Mouse (Mus musculus) heart, embryonic 10.5 days (tissue): ENCODE measurements at regions not wholly inside any gene's neighbourhood (a gene's known extent, or its start where the extent isn't known, plus 50 kb on each side); places are given as distances from the start of the nearest gene placed in this dataset.

Source experiments
- DNase-seq: peaks from one replicate; pipeline ENCODE4 v3.0.0-alpha.2; 2017; ENCODE audit warnings: low spot score
- H3K27ac ChIP-seq: fragments of 300-500 bp; sonication (generic); 2 replicates; pipeline ENCODE4 v1.5.1; 2016; ENCODE audit warnings: mild to moderate bottlenecking
- H3K27me3 ChIP-seq: fragments of 300-500 bp; sonication (generic); 2 replicates; pipeline ENCODE4 v1.6.1; 2016; ENCODE audit warnings: mild to moderate bottlenecking; ENCODE audit not compliant: poor library complexity, insufficient read depth, severe bottlenecking
- H3K36me3 ChIP-seq: fragments of 300-500 bp; sonication (generic); 2 replicates; pipeline ENCODE4 v1.6.1; 2016; ENCODE audit warnings: mild to moderate bottlenecking, moderate library complexity
- H3K4me1 ChIP-seq: fragments of 300-500 bp; sonication (generic); 2 replicates; pipeline ENCODE4 v1.6.1; 2016; ENCODE audit warnings: mild to moderate bottlenecking
- H3K4me3 ChIP-seq: fragments of 300-500 bp; sonication (generic); 2 replicates; pipeline ENCODE4 v1.5.1; 2016; ENCODE audit warnings: mild to moderate bottlenecking, moderate library complexity
- H3K9me3 ChIP-seq: fragments of 300-500 bp; sonication (generic); 2 replicates; pipeline ENCODE4 v1.6.1; 2016; ENCODE audit warnings: mild to moderate bottlenecking, moderate library complexity
- WGBS: fragments of 180-500 bp; shearing (Covaris S2); methylation state at CpG from one replicate; pipeline ENCODE4 v1.1.7; 2016; 5-methylcytosine and 5-hydroxymethylcytosine counted together

DNA sequence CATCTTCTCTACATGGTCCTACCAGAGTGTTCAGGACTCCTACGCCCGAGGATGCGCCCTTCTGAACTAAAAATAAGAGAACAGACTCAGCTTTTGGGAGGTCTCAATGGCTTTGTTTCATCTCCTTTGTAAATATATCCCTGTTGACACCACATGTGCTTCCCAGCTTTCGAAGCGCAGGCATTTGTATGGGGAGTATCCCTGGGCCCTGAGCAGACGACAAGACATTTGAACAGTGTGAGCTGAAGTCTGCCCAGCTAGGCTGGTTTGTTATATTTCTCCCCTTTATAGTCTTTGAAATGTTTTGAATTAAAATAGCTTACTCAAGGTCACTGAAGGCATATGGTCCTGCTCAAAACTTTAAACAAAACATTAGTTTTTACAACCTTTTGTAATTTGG lies 66.8 kb upstream of the Nr2f2 start:
- DNase-seq: no peak
- Histone ChIP-seq H3K9me3 (no peaks in the 10 kb centered on the region), H3K27ac (no peak overlapping the region), H3K27me3 (no peaks in the 10 kb centered on the region), H3K36me3 (no peaks in the 10 kb centered on the region), H3K4me1 (peaks cover 10% of the 10 kb centered on the region; the same call in 1 of the 2 replicates), H3K4me3 (no peak overlapping the region)
- 81% methylated on average over 6 of the region's 6 CpGs for WGBS

DNA sequence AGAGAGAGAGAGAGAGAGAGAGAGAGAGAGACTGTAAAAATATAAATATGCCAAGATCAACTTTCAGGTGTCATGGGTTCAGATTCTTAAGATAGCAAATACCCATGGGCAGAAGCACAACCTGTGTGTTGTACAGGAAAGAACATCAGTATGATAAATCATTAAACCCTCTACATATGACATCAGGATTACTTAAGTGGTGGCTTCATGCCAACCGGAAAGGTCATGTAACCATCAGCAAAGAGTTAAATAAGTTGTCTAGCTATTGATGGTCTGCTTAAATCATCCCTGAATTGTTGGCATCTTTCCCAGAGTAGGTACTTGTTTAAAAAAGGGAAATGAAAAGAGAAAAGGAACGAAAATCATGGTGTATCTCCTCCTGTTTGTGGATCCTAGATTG lies 65.2 kb upstream of the Nr2f2 start:
- DNase-seq: no peak
- no peak overlapping the region for H3K4me3 ChIP-seq
- no peaks in the 10 kb centered on the region for H3K36me3 ChIP-seq
- H3K9me3 ChIP-seq: no peaks in the 10 kb centered on the region
- WGBS: 78% methylated on average over 2 of the region's 2 CpGs
- peaks cover 10% of the 10 kb centered on the region; the same call in 1 of the 2 replicates for H3K4me1 ChIP-seq
- no peak overlapping the region for H3K27ac ChIP-seq
- H3K27me3 ChIP-seq: no peaks in the 10 kb centered on the region

DNA sequence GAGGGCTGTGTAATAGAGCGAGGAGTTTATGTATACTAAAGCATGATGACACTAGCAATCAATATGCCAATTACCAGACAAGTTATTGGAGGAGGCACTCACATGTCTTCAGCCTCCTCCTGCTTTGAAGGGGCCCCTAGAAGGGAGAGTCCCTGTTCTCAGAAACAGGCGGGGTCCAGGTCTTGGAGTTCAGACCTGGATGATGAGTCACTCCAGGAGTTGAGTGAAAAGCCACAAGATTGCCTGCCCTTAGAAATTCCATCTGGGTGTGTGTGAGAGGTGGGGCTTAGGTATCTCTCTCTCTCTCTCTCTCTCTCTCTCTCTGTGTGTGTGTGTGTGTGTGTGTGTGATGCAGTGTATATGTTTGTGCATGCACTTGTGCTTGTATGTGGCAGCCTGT lies 62.8 kb upstream of the Nr2f2 start:
- DNase-seq: no peak
- 27% methylated on average over 2 of the region's 2 CpGs for WGBS
- no peaks in the 10 kb centered on the region for H3K9me3 ChIP-seq
- peaks cover 10% of the 10 kb centered on the region; the same call in 1 of the 2 replicates for H3K4me1 ChIP-seq
- no peaks in the 10 kb centered on the region for H3K36me3 ChIP-seq
- no peak overlapping the region for H3K4me3 ChIP-seq
- no peak overlapping the region for H3K27ac ChIP-seq
- H3K27me3 ChIP-seq: no peaks in the 10 kb centered on the region

DNA sequence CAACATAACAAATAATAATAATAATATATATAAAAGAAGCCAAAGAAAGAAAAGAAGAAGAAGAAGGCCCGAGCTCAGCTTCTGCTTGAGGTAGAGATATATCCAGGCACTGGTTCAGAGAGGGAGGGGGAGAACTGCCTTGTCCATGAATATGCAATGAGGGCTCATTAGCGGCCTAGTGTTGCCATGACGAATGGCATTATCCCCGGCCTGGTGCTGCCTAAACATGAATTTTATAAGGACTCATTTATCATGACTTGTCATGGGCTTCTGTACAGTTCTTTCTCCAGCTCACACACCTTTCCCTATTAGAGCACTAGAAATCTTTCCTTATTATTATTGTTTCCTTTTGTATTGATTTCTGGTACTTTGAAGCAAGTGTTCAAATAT lies 57.7 kb upstream of the Nr2f2 start:
- H3K27ac ChIP-seq: no peak overlapping the region
- H3K9me3 ChIP-seq: no peaks in the 10 kb centered on the region
- no peaks in the 10 kb centered on the region for H3K27me3 ChIP-seq
- H3K4me3 ChIP-seq: no peak overlapping the region
- peaks cover 4% of the 10 kb centered on the region; the same call in 1 of the 2 replicates for H3K4me1 ChIP-seq
- H3K36me3 ChIP-seq: no peaks in the 10 kb centered on the region
- no peak for DNase-seq
- WGBS: 73% methylated on average over 4 of the region's 4 CpGs

DNA sequence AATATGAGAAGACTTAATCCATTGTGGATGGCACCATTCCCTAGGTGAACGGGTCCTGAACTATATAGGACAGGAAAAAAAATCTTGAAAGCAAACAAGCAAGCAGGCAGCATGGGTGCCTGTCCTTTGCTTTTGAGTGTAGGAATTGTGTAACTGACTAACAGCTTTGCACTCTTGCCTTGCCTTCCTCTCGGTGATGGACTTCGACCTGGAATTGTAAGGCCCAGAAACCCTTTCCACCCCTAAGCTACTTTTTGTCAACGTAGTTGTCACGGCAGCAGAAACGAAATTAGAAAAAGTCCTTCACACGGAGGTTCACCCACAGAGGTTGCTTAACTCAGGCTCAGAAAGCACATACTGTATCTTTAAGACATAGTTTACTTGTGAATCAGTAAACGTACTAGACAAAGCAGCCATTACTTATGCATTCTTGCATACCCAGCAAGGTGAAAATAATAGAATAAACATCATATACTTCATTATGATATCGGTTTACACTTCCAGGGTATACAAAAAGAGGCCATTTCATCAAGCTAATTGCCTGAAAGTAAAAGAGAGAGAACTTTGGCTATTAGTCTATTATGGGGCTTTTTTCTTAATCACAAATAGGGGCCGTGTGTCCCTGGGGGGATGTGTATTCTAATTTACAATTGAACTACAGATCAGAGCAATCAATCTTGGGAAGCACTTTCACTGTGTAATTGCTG lies 57.1 kb upstream of the Nr2f2 start:
- Histone ChIP-seq H3K36me3 (no peaks in the 10 kb centered on the region), H3K9me3 (no peaks in the 10 kb centered on the region), H3K4me3 (no peak overlapping the region), H3K4me1 (no peaks in the 10 kb centered on the region), H3K27me3 (no peaks in the 10 kb centered on the region), H3K27ac (no peak overlapping the region)
- DNase-seq: no peak
- 74% methylated on average over 10 of the region's 10 CpGs for WGBS

DNA sequence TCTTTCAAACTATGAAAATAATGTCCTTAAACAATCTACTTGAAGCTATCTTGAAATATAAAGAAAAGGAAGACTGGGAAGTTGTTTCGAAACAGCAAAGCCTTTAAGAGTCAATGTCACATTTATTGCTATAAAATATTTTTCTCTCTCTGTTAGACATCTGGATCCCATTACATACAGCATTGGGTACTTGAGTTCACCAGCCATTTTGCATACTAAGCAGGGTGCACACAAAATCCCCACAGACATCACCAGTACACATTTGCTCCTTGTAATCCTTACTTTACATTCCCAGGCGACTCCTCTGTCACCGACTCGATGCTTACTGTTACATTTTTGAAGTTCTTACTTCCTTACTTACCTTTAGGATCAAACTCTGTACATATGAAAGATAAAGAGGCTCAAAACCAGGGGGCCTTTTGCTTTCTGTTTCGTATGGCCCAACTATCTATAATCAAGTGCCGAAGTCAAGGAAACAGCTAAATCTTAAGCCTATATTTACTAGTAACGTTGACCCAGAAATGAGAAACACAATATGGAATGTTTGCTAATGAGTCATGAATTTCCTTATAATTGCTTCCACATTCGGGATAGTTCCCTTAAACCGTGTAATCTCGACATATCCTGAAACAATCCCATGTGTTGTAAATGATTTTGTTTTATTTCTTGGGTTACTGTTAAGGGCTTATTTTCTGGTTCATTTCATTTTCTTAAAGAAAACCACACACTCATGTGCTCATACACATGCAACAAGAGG lies 49.8 kb upstream of the Nr2f2 start:
- no peak for DNase-seq
- 85% methylated on average over 10 of the region's 10 CpGs for WGBS
- H3K27ac ChIP-seq: no peak overlapping the region

More for the DNA sequence above, 49.8 kb upstream of the Nr2f2 start:
- Histone ChIP-seq H3K36me3 (no peaks in the 10 kb centered on the region), H3K9me3 (no peaks in the 10 kb centered on the region), H3K4me1 (no peaks in the 10 kb centered on the region), H3K27me3 (0 out of 2 replicates have a peak, but pooled peaks cover 4% of the 10 kb centered on the region), H3K4me3 (no peak overlapping the region)
